Mouse (Mus musculus): ENCODE data around the gene Pnpla6. TPM values are rescaled to one million over a fixed set of nuclear protein-coding genes. Genes with fewer than 3 reads are reported as not detected.
A peak's percentile ranks its signal among the peaks of the same experiment; 100 is the strongest.

Gene Pnpla6
- polyA plus RNA-seq, 1 experiment, result 53.3 TPM

GRCm38 (mm10) chr8:3495578-3496427 is 19.4 kb upstream of the Pnpla6 start:
- 96% methylated on average over 44 of the region's 44 CpGs for WGBS

GRCm38 (mm10) chr8:3496428-3496748 is 18.8 kb upstream of the Pnpla6 start:
- Histone ChIP-seq H3K27me3 (replicated peaks; ENCODE audit: control insufficient read depth, insufficient read depth, low read length) (no peaks in the 10 kb centered on the region), H3K36me3 (ENCODE audit: control insufficient read depth, insufficient read depth, low read length) (no peaks in the 10 kb centered on the region), H3K27ac (ENCODE audit: insufficient read depth, low read depth, low read length) (no peak overlapping the region), H3K4me1 (ENCODE audit: control insufficient read depth, insufficient read depth, low read length) (peaks cover 3% of the 10 kb centered on the region; the same call in 1 of the 2 replicates), H3K4me3 (ENCODE audit: insufficient read depth, low read depth, low read length) (no peak overlapping the region)
- DNase-seq, result no peak
- no peak for TF ChIP-seq POLR2A (IDR thresholded peaks at IDR 0.05; ENCODE audit: low read depth, low read length)
- no peak for TF ChIP-seq CTCF (conservative IDR thresholded peaks at IDR 0.05; ENCODE audit: insufficient read depth, insufficient read length, low read depth, low read length)
- WGBS, result 92% methylated on average over 15 of the region's 15 CpGs

More at GRCm38 (mm10) chr8:3495578-3496427, 19.4 kb upstream of the Pnpla6 start:
- H3K4me1 ChIP-seq (ENCODE audit: control insufficient read depth, insufficient read depth, low read length), result no peaks in the 10 kb centered on the region
- H3K4me3 ChIP-seq (ENCODE audit: insufficient read depth, low read depth, low read length), result no peak overlapping the region
- no peaks in the 10 kb centered on the region for H3K36me3 ChIP-seq (ENCODE audit: control insufficient read depth, insufficient read depth, low read length)
- H3K27ac ChIP-seq (ENCODE audit: insufficient read depth, low read depth, low read length), result no peak overlapping the region
- H3K27me3 ChIP-seq (replicated peaks; ENCODE audit: control insufficient read depth, insufficient read depth, low read length), result no peaks in the 10 kb centered on the region
- no peak for DNase-seq
- no peak for TF ChIP-seq CTCF (conservative IDR thresholded peaks at IDR 0.05; ENCODE audit: insufficient read depth, insufficient read length, low read depth, low read length)
- TF ChIP-seq POLR2A (IDR thresholded peaks at IDR 0.05; ENCODE audit: low read depth, low read length), result no peak

DNA sequence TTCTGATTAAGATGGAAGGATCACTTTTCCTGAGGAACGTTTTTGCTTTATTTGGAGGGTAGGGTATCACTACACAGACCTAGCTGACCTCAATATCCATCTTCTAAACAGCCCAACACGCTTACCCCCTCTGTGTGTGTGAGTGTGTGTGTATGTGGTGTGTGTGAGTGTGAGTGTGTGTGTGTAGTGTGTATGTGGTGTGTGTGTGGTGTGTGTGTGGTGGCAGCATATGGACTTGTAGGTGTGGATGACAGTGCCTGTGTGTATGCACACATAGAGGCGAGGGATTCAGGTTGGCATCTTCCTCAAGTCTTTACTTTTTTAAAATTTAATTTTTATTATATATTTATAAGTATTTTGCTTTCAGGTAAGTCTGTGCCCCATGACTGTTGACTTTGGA is 16.6 kb upstream of the Pnpla6 start:
- Histone ChIP-seq H3K27me3 (replicated peaks; ENCODE audit: control insufficient read depth, insufficient read depth, low read length) (no peaks in the 10 kb centered on the region), H3K4me3 (ENCODE audit: insufficient read depth, low read depth, low read length) (no peak overlapping the region), H3K4me1 (ENCODE audit: control insufficient read depth, insufficient read depth, low read length) (peaks cover 3% of the 10 kb centered on the region; the same call in 1 of the 2 replicates), H3K36me3 (ENCODE audit: control insufficient read depth, insufficient read depth, low read length) (no peaks in the 10 kb centered on the region), H3K27ac (ENCODE audit: insufficient read depth, low read depth, low read length) (no peak overlapping the region)
- no peak for DNase-seq
- TF ChIP-seq POLR2A (IDR thresholded peaks at IDR 0.05; ENCODE audit: low read depth, low read length) (no peak), CTCF (conservative IDR thresholded peaks at IDR 0.05; ENCODE audit: insufficient read depth, insufficient read length, low read depth, low read length) (no peak)
- WGBS, result 73% methylated on average over 3 of the region's 3 CpGs

DNA sequence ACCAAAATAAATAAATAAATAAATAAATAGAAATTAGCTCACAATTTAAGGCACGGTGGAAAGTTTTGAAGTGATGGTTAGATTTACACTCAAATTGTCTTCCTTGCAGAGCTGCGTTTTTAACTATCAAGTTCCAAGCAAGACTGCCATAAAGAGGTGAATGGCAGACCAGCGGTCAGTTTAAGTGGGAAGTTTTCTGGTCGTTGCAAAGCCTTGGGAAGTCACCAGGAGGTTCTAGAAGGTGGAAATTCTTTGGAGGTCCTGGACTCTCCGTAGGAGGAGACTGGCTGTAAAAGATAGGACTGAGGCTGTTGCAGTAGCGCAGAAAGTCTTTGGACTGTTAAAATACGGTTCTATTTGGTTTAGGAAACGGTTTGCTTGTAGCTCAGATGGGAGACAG is 15.4 kb upstream of the Pnpla6 start:
- TF ChIP-seq POLR2A (IDR thresholded peaks at IDR 0.05; ENCODE audit: low read depth, low read length) (no peak), CTCF (conservative IDR thresholded peaks at IDR 0.05; ENCODE audit: insufficient read depth, insufficient read length, low read depth, low read length) (no peak)
- peaks cover 3% of the 10 kb centered on the region; the same call in 1 of the 2 replicates for H3K4me1 ChIP-seq (ENCODE audit: control insufficient read depth, insufficient read depth, low read length)
- no peaks in the 10 kb centered on the region for H3K36me3 ChIP-seq (ENCODE audit: control insufficient read depth, insufficient read depth, low read length)
- DNase-seq, result no peak
- 2% methylated on average over 8 of the region's 8 CpGs for WGBS
- H3K27ac ChIP-seq (ENCODE audit: insufficient read depth, low read depth, low read length), result peak overlapping the region; percentile 75
- H3K27me3 ChIP-seq (replicated peaks; ENCODE audit: control insufficient read depth, insufficient read depth, low read length), result no peaks in the 10 kb centered on the region
- peak overlapping the region; percentile 72 for H3K4me3 ChIP-seq (ENCODE audit: insufficient read depth, low read depth, low read length)

GRCm38 (mm10) chr8:3500235-3501090 is 14.7 kb upstream of the Pnpla6 start, which contains the start of gene Mcoln1:
Mcoln1 (plus strand) TSS chr8:3500457.
- Histone ChIP-seq H3K27ac (ENCODE audit: insufficient read depth, low read depth, low read length) (peak within 1 kb of the TSS; percentile 75), H3K4me3 (ENCODE audit: insufficient read depth, low read depth, low read length) (peak within 1 kb of the TSS; percentile 72), H3K4me1 (ENCODE audit: control insufficient read depth, insufficient read depth, low read length) (peaks cover 3% of the 10 kb centered on the region; the same call in 1 of the 2 replicates), H3K27me3 (replicated peaks; ENCODE audit: control insufficient read depth, insufficient read depth, low read length) (no peaks in the 10 kb centered on the region), H3K36me3 (ENCODE audit: control insufficient read depth, insufficient read depth, low read length) (no peaks in the 10 kb centered on the region)
- peak; percentile 75 for TF ChIP-seq POLR2A (IDR thresholded peaks at IDR 0.05; ENCODE audit: low read depth, low read length)
- no peak for TF ChIP-seq CTCF (conservative IDR thresholded peaks at IDR 0.05; ENCODE audit: insufficient read depth, insufficient read length, low read depth, low read length)
- DNase-seq, result peak; percentile 99
- under 1% methylated on average over 70 of the region's 70 CpGs for WGBS

DNA sequence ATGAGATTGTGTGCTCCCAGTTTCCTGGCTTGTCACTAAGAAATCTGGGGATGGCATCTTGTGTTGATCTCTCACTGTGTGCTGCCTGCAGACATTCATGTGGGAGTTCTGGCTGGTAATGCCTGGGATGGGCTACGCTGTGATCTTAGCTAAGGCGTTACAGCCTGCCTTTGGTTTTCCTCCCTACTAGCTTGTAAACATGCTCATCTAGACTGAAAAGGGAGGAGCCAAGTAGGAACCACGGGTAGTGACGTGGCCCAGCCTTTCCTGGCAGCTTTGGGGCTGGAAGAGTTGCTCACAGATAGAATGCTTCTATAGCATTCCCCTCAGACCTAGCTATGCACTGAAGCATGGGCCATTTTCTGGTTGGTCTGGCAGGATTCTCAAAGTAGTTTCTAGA is 13.0 kb upstream of the Pnpla6 start:
- no peak for TF ChIP-seq POLR2A (IDR thresholded peaks at IDR 0.05; ENCODE audit: low read depth, low read length)
- H3K27me3 ChIP-seq (replicated peaks; ENCODE audit: control insufficient read depth, insufficient read depth, low read length), result no peaks in the 10 kb centered on the region
- H3K4me1 ChIP-seq (ENCODE audit: control insufficient read depth, insufficient read depth, low read length), result peaks cover 3% of the 10 kb centered on the region; the same call in 1 of the 2 replicates
- H3K4me3 ChIP-seq (ENCODE audit: insufficient read depth, low read depth, low read length), result no peak overlapping the region
- no peaks in the 10 kb centered on the region for H3K36me3 ChIP-seq (ENCODE audit: control insufficient read depth, insufficient read depth, low read length)
- WGBS, result 37% methylated on average over 4 of the region's 4 CpGs
- DNase-seq, result no peak
- no peak overlapping the region for H3K27ac ChIP-seq (ENCODE audit: insufficient read depth, low read depth, low read length)

All from kidney, adult 2 months (tissue).